Mouse (Mus musculus): ENCODE results near the gene Dagla.

Dagla gene

DNA sequence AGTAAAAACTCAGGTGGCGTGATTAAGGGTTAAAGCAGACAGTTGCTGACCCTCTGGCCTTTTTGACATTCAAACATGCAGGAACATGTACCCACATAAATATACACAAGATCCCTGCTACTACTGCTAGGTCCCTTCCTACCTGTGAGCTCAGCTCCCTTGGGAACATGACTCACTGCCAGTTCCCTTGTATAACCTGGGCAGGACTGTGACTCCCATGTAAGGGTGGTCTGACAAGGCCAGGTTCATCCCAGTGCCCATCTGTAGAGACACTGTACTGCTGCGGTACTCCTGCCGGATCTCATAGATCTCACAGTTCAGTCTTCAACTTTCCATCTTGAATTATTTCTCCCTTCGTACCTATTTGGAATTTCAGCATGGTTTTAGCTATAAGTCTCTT lies 107.5 kb downstream of the Dagla start:
- no peak for DNase-seq

Measured in kidney, postnatal 4 days (tissue).